In the genomic region with DNA sequence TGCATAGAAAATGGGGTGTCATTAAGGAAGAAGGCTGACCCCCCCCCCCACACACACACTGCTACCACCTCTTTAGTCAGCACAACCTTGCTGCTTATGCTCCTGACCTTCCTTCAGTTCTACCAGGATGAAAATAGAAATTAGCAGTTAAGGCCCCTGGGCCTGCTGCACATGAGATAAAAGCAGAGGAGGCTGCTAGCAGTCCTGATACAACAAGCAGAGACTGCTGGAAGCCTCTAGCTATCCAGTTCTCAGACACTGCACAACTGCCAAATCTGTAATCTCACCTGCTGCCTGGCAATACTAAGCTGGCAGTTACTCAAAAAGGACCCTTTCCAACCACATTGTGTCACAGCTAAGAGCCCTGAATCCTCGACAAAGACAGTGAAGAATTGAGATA, we compare ENCODE assay signal across 13 mouse cellular contexts.
DNase-seq lines count a peak whose midpoint lies in the region; ATAC-seq and TF ChIP-seq lines count a peak whose summit lies in the region.
"Had no signal": no experiment of that assay in that cellular context is flagged by ENCODE, and none has a peak within 500 bp of the region (broad histone marks: within the 10 kb centered on the region; RNA-seq: fewer than 3 reads in every experiment).

No protein-coding gene starts in this region.

- ATAC-seq in lung, embryonic 15.5 days (ENCODE audit: borderline replicate concordance, extremely low read depth, low FRiP score, low TSS enrichment), result 0 out of 2 replicates have a peak, but pooled peaks have one; percentile 13
- no peak for ATAC-seq in heart, embryonic 11.5 days (replicated peaks; ENCODE audit: insufficient number of reproducible peaks, low FRiP score, low TSS enrichment)
- ATAC-seq in liver, embryonic 15.5 days (ENCODE audit: insufficient read depth), result peak; percentile 89
- ATAC-seq: forebrain, postnatal 0 days; intestine, postnatal 0 days had no signal

- no peaks in the 10 kb centered on the region for H3K9me3 ChIP-seq in lung, embryonic 15.5 days
- no peaks in the 10 kb centered on the region for H3K9me3 ChIP-seq in heart, embryonic 11.5 days (replicated peaks; ENCODE audit: control insufficient read depth, low read length)
- no peaks in the 10 kb centered on the region for H3K9me3 ChIP-seq in liver, embryonic 15.5 days (replicated peaks)
- H3K9me3 ChIP-seq: G1E had no signal

- H3K4me3 ChIP-seq in lung, embryonic 15.5 days, result no peak overlapping the region
- H3K4me3 ChIP-seq in heart, embryonic 11.5 days (ENCODE audit: low read depth, low read length), result no peak overlapping the region
- no peak overlapping the region for H3K4me3 ChIP-seq in liver, embryonic 15.5 days (replicated peaks)
- no peak overlapping the region for H3K4me3 ChIP-seq in thymus, adult 2 months (ENCODE audit: control insufficient read depth, insufficient read depth, low read length)
- H3K4me3 ChIP-seq: myocyte had no signal

- peaks cover 16% of the 10 kb centered on the region; the same call in 1 of the 2 replicates for H3K36me3 ChIP-seq in lung, embryonic 15.5 days
- peaks cover 6% of the 10 kb centered on the region; the same call in 1 of the 2 replicates for H3K36me3 ChIP-seq in heart, embryonic 11.5 days (ENCODE audit: control insufficient read depth, insufficient read depth, low read length)
- no peaks in the 10 kb centered on the region; the same call in 1 of the 2 replicates for H3K36me3 ChIP-seq in liver, embryonic 15.5 days (replicated peaks)
- H3K36me3 ChIP-seq in thymus, adult 2 months (ENCODE audit: control insufficient read depth, insufficient read depth, low read length), result no peaks in the 10 kb centered on the region
- H3K36me3 ChIP-seq: G1E had no signal

- 59% methylated on average over 1 of the region's 1 CpGs for WGBS in lung, embryonic 15.5 days
- 22% methylated on average over 1 of the region's 1 CpGs for WGBS in heart, embryonic 11.5 days (ENCODE audit: insufficient replicate concordance)
- WGBS in liver, embryonic 15.5 days (ENCODE audit: insufficient replicate concordance), result 20% methylated on average over 1 of the region's 1 CpGs
- WGBS in thymus, adult 2 months, result 66% methylated on average over 1 of the region's 1 CpGs

- no peak for TF ChIP-seq POLR2A in thymus, adult 2 months (IDR thresholded peaks at IDR 0.05; ENCODE audit: control insufficient read depth, extremely low read depth, insufficient read depth, low read length, poor library complexity)

- TF ChIP-seq CTCF in thymus, adult 2 months (IDR thresholded peaks at IDR 0.05; ENCODE audit: borderline replicate concordance, control insufficient read depth, extremely low read depth, insufficient read depth, low read length, poor library complexity), result no peak

- H3K27ac ChIP-seq in lung, embryonic 15.5 days, result no peak overlapping the region
- H3K27ac ChIP-seq in heart, embryonic 11.5 days (ENCODE audit: low read depth, low read length), result peak overlapping the region; percentile 73
- peak overlapping the region; percentile 71 for H3K27ac ChIP-seq in liver, embryonic 15.5 days (replicated peaks)
- H3K27ac ChIP-seq in thymus, adult 2 months (ENCODE audit: control insufficient read depth, insufficient read depth, low read length), result no peak overlapping the region

- peak; percentile 19 for DNase-seq in cerebellum, adult 9-10 months
- DNase-seq in cerebellum, adult 11 months, result no peak
- DNase-seq in lung, postnatal 36 days, result no peak
- DNase-seq in thymus, adult 2 months, result no peak
- DNase-seq in right cerebral cortex, postnatal 25 days, result no peak
- DNase-seq: forebrain, postnatal 0 days; lung, embryonic 14.5 days had no signal

- no peak overlapping the region for H3K4me2 ChIP-seq in lung, embryonic 15.5 days
- no peak overlapping the region for H3K4me2 ChIP-seq in heart, embryonic 11.5 days
- H3K4me2 ChIP-seq in liver, embryonic 15.5 days, result 0 out of 2 replicates have a peak overlapping the region, but pooled peaks have one; percentile 6
- H3K4me2 ChIP-seq: lung, embryonic 14.5 days had no signal

- H3K4me1 ChIP-seq in lung, embryonic 15.5 days, result no peaks in the 10 kb centered on the region
- peaks cover 6% of the 10 kb centered on the region for H3K4me1 ChIP-seq in heart, embryonic 11.5 days (ENCODE audit: control insufficient read depth, insufficient read depth, low read length)
- H3K4me1 ChIP-seq in liver, embryonic 15.5 days (replicated peaks), result peaks cover 31% of the 10 kb centered on the region
- H3K4me1 ChIP-seq in thymus, adult 2 months (replicated peaks; ENCODE audit: control insufficient read depth, insufficient read depth, low read length), result no peaks in the 10 kb centered on the region

- no peak overlapping the region for H3K9ac ChIP-seq in lung, embryonic 15.5 days
- H3K9ac ChIP-seq in heart, embryonic 11.5 days (ENCODE audit: low read depth, low read length), result no peak overlapping the region
- H3K9ac ChIP-seq in liver, embryonic 15.5 days, result no peak overlapping the region
- H3K9ac ChIP-seq: forebrain, postnatal 0 days; lung, embryonic 14.5 days had no signal

- H3K27me3 ChIP-seq in lung, embryonic 15.5 days, result no peaks in the 10 kb centered on the region
- H3K27me3 ChIP-seq in heart, embryonic 11.5 days (ENCODE audit: control insufficient read depth, insufficient read depth, low read length), result no peaks in the 10 kb centered on the region
- no peaks in the 10 kb centered on the region for H3K27me3 ChIP-seq in liver, embryonic 15.5 days
- no peaks in the 10 kb centered on the region for H3K27me3 ChIP-seq in thymus, adult 2 months (ENCODE audit: control insufficient read depth, insufficient read depth, low read length)

Comparison
In these comparisons a context has a peak if more than half of its experiments do, and no peak if none do; other contexts are left out.
1. H3K27ac ChIP-seq: peak in heart, embryonic 11.5 days (single experiment) and liver, embryonic 15.5 days (single experiment); none in lung, embryonic 15.5 days (single experiment) and thymus, adult 2 months (single experiment).